Mouse (Mus musculus) heart, embryonic 14.5 days (tissue): ENCODE measurements around the gene BC030870. TPM values are rescaled to one million over a fixed set of nuclear protein-coding genes. Genes with fewer than 3 reads are reported as not detected.

Source experiments
- ATAC-seq: fragments of 200-750 bp; cut with Nextera tagmentation; 2 replicates; pipeline ENCODE4 v1.8.0; 2017; ENCODE audit warnings: low read depth, moderate TSS enrichment; ENCODE audit not compliant: insufficient number of reproducible peaks, insufficient read depth, low FRiP score
- H3K27ac ChIP-seq, 2 experiments: fragments of 200-500 bp in 1 of 2; fragments of 300-500 bp in 1 of 2; sonication (generic) in 1 of 2; replicated peaks in 1 of 2; 2 replicates each; pipeline ENCODE4 v1.5.1; 2012 to 2014; ENCODE audit warnings: low read depth in 2 of 2, low read length in 2 of 2, control low read depth in 1 of 2, mild to moderate bottlenecking in 1 of 2, mixed read lengths in 1 of 2; ENCODE audit not compliant: control insufficient read depth in 1 of 2, insufficient read depth in 1 of 2
- H3K27me3 ChIP-seq: fragments of 300-500 bp; sonication (generic); 2 replicates; pipeline ENCODE4 v1.6.1; 2014; ENCODE audit warnings: mild to moderate bottlenecking, low read length, control low read depth; ENCODE audit not compliant: control insufficient read depth, insufficient read depth
- H3K36me3 ChIP-seq: fragments of 300-500 bp; sonication (generic); 2 replicates; pipeline ENCODE4 v1.6.1; 2014; ENCODE audit warnings: mild to moderate bottlenecking, control low read depth, low read length, mixed read lengths; ENCODE audit not compliant: control insufficient read depth, insufficient read depth
- H3K4me1 ChIP-seq, 2 experiments: fragments of 200-500 bp in 1 of 2; fragments of 300-500 bp in 1 of 2; sonication (generic) in 1 of 2; 2 replicates each; pipeline ENCODE4 v1.6.1; 2012 to 2014; ENCODE audit warnings: low read length in 2 of 2, control low read depth in 1 of 2, mixed read lengths in 1 of 2; ENCODE audit not compliant: control insufficient read depth in 2 of 2, insufficient read depth in 2 of 2
- H3K4me2 ChIP-seq: fragments of 300-500 bp; sonication (generic); 2 replicates; pipeline ENCODE4 v1.6.1; 2014; ENCODE audit warnings: mild to moderate bottlenecking, low read length
- H3K4me3 ChIP-seq, 2 experiments: fragments of 200-500 bp in 1 of 2; fragments of 300-500 bp in 1 of 2; sonication (generic) in 1 of 2; 2 replicates each; pipeline ENCODE4 v1.5.1; 2012 to 2014; ENCODE audit warnings: low read length in 2 of 2, mild to moderate bottlenecking in 2 of 2, control low read depth in 1 of 2, low read depth in 1 of 2, moderate library complexity in 1 of 2; ENCODE audit not compliant: control insufficient read depth in 1 of 2, insufficient read depth in 1 of 2
- H3K9ac ChIP-seq: fragments of 300-500 bp; sonication (generic); 2 replicates; pipeline ENCODE4 v1.6.1; 2014; ENCODE audit warnings: mild to moderate bottlenecking, low read length
- H3K9me3 ChIP-seq: fragments of 300-500 bp; sonication (generic); 2 replicates; pipeline ENCODE4 v1.6.1; 2016; ENCODE audit warnings: low read length, control low read depth; ENCODE audit not compliant: control insufficient read depth
- WGBS: fragments of 180-500 bp; shearing (Covaris S2); extraction: QIAGEN DNeasy Blood & Tissue Kit; methylation state at CpG from one replicate; pipeline ENCODE4 v1.1.7; 2014; 5-methylcytosine and 5-hydroxymethylcytosine counted together
- polyA plus RNA-seq: library from polyadenylated mRNA; unstranded; fragments of >200 nt; fragmentation: Nextera tagmentation; extraction: Ambion mirVana; gene quantifications from 2 replicates; pipeline ENCODE4 v1.2.1, GENCODE M21; 2014

Gene BC030870
- polyA plus RNA-seq, 1 experiment from 2014 or later: not detected

DNA sequence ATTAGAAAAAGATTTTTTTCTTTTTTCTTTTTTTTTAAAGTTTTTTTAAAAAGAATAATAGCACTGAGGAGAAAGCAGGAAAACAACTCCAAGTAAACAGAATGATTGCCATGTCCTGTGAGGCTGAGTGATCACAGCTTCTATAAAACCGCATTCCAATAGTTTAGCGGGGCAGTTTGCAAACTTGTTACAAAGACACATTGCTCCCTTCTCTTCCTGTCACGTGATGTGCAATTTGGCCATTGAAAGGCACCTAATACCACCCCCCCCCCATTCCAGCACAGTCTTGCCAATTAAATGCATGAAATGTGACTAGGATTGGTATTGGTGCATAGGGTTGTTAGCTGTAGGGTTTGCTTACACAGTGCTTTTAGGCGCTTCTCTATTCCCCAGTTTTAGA, 58.4 kb downstream of the BC030870 start:
- H3K27ac ChIP-seq: no peak overlapping the region
- H3K36me3 ChIP-seq: no peaks in the 10 kb centered on the region
- H3K4me2 ChIP-seq: no peak overlapping the region
- 82% methylated on average over 4 of the region's 4 CpGs for WGBS
- no peak for ATAC-seq
- no peaks in the 10 kb centered on the region for H3K4me1 ChIP-seq
- H3K9ac ChIP-seq: no peak overlapping the region
- no peaks in the 10 kb centered on the region for H3K9me3 ChIP-seq
- H3K27me3 ChIP-seq: no peaks in the 10 kb centered on the region
- no peak overlapping the region for H3K4me3 ChIP-seq

DNA sequence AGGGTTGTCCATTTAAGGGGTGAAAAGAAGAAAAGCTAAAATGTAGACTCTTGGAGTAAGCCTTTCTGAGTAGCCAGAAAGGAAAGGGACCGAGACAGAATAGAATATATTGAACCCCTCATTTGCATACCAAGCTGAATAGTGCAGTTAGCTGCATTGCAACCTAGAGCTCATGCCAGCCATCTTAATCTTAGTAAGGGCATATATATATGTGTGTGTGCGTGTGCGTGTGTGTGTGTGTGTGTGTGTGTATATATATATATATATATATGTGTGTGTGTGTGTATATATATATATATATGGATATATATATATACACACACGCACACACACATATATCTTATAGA, 60.9 kb downstream of the BC030870 start:
- WGBS: 83% methylated on average over 4 of the region's 4 CpGs
- Histone ChIP-seq H3K27ac (no peak overlapping the region), H3K27me3 (no peaks in the 10 kb centered on the region), H3K9me3 (no peaks in the 10 kb centered on the region), H3K4me2 (no peak overlapping the region), H3K4me1 (no peaks in the 10 kb centered on the region), H3K4me3 (no peak overlapping the region), H3K9ac (no peak overlapping the region), H3K36me3 (no peaks in the 10 kb centered on the region)
- no peak for ATAC-seq

DNA sequence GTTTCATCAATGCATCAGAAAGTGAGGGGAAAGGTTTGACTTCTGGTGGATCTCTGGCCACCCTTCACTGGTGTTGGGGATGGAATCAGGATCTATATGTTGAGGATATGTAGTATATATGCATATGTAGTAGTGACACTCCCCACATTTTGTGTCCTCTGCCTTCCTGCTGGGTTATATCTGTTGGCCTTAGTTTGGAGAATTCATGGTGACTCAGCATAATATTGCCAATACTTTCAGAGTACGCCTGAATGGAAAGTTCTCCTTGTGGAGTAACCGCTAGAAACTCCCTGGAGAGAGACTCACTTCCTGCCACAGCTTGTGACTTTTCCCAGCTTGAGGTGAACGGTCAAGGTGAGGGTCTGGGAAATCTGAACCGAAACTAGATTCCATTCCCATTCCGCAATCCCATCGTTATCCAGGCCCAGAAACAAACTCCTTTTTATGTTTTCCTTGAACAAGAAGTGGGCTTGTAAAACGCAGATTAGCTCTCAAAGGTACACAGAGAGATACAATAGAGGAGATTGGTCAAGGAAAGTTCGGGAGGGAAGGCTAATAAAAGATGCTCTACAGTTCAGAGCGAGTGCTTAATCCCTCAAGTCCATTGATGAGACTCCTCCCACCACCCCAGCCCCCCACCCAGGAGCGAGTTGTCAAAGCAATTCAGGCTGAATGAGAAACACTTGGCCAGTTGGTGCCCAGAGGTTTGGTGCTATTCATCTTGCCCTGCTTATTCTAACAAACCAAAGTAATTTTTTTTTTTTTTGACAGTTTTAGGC, 61.5 kb downstream of the BC030870 start:
- Histone ChIP-seq H3K4me1 (no peaks in the 10 kb centered on the region), H3K9ac (no peak overlapping the region), H3K9me3 (no peaks in the 10 kb centered on the region), H3K27ac (no peak overlapping the region), H3K36me3 (no peaks in the 10 kb centered on the region), H3K4me2 (no peak overlapping the region), H3K4me3 (no peak overlapping the region), H3K27me3 (no peaks in the 10 kb centered on the region)
- ATAC-seq: no peak
- WGBS: 45% methylated on average over 10 of the region's 10 CpGs

DNA sequence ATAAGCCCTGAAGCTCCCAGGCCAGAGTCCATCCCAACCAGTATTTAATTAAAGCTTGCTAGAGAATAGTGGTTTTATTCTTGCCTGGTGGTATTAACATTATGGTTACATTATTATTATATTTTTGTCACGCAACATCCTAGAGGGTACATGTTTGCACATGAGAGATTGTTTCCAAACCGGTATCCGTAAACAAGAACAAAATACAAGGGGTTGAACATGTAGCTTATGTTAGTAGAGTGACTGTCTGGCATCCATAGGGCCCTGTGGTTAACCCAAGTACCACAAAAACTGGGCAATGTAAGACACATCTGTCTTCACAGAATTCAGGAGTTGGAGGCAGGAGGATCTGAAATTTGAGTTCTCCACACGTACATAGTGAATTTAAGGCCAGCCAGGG, 62.3 kb downstream of the BC030870 start:
- H3K9me3 ChIP-seq: no peaks in the 10 kb centered on the region
- no peak overlapping the region for H3K4me2 ChIP-seq
- H3K27me3 ChIP-seq: no peaks in the 10 kb centered on the region
- 94% methylated on average over 4 of the region's 4 CpGs for WGBS
- H3K9ac ChIP-seq: no peak overlapping the region
- H3K36me3 ChIP-seq: no peaks in the 10 kb centered on the region
- H3K27ac ChIP-seq: no peak overlapping the region
- no peak for ATAC-seq
- no peaks in the 10 kb centered on the region for H3K4me1 ChIP-seq
- no peak overlapping the region for H3K4me3 ChIP-seq

DNA sequence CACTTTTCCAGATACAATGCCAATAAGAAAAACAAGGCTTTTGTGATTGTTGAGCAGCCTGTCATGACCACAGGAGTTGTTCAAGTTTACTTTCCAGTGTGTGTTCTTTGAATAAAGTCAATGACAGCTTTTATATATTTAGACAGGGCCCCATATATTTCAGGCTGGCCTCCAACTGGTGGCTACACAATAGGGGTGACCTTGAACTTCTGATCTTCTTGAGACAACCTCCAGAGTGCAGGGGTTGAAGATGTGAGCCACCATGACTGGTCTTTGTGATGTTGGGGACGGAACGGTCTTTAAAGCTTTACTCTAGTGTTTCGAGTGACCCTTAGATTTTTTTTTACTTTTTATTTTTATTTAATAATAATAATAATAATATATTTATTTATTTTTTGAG, 63.7 kb downstream of the BC030870 start:
- H3K27me3 ChIP-seq: no peaks in the 10 kb centered on the region
- H3K4me3 ChIP-seq: no peak overlapping the region
- no peak for ATAC-seq
- H3K27ac ChIP-seq: no peak overlapping the region
- H3K4me2 ChIP-seq: no peak overlapping the region
- no peak overlapping the region for H3K9ac ChIP-seq
- no peaks in the 10 kb centered on the region for H3K9me3 ChIP-seq
- no peaks in the 10 kb centered on the region for H3K4me1 ChIP-seq
- 100% methylated on average over 3 of the region's 3 CpGs for WGBS
- H3K36me3 ChIP-seq: no peaks in the 10 kb centered on the region

DNA sequence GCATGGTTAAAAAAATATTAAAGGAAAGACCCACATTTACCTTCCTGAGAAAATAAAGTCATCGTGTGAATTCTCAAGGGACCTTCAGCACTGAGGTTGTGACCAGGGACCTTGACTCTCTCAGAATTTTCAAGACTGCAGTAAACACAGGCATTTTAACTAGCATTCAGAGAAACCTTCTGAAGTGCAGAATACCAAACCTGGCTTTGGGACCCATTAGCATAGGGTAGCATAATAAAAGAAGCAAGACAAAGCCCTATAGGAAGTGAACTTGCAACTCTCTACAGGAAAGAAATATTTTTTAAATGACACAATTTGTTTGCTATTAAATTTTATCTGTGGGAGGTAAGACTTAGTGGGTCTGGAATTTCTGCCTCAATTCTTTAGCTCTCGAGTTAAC, 65.3 kb downstream of the BC030870 start:
- Histone ChIP-seq H3K27ac (no peak overlapping the region), H3K36me3 (no peaks in the 10 kb centered on the region), H3K9me3 (no peaks in the 10 kb centered on the region), H3K9ac (no peak overlapping the region), H3K4me2 (no peak overlapping the region), H3K27me3 (no peaks in the 10 kb centered on the region), H3K4me3 (no peak overlapping the region), H3K4me1 (no peaks in the 10 kb centered on the region)
- no peak for ATAC-seq
- 51% methylated on average over 2 of the region's 2 CpGs for WGBS

DNA sequence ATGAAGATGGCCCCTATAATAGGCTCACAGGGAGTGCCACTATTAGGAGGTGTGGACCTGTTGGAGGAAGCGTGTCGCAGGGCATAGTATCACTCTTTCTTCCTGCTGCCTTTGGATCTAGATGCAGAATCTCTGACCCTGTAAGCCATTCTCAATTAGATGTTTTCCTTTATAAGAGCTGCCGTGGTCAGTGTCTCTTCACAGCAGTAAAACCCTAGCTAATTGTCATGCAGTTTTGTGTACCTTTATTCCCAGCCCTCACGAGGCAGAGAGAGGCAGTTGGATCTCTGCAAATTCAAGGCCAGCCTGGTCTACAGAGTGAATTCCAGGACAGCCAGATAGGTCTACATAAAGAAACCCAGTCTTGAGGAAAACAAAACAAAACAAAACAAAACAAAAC, 67.2 kb downstream of the BC030870 start:
- 71% methylated on average over 4 of the region's 4 CpGs for WGBS
- ATAC-seq: no peak
- no peak overlapping the region for H3K4me2 ChIP-seq
- no peaks in the 10 kb centered on the region for H3K9me3 ChIP-seq
- H3K9ac ChIP-seq: no peak overlapping the region
- H3K4me1 ChIP-seq: no peaks in the 10 kb centered on the region
- no peaks in the 10 kb centered on the region for H3K27me3 ChIP-seq
- H3K4me3 ChIP-seq: no peak overlapping the region
- no peaks in the 10 kb centered on the region for H3K36me3 ChIP-seq
- H3K27ac ChIP-seq: no peak overlapping the region

DNA sequence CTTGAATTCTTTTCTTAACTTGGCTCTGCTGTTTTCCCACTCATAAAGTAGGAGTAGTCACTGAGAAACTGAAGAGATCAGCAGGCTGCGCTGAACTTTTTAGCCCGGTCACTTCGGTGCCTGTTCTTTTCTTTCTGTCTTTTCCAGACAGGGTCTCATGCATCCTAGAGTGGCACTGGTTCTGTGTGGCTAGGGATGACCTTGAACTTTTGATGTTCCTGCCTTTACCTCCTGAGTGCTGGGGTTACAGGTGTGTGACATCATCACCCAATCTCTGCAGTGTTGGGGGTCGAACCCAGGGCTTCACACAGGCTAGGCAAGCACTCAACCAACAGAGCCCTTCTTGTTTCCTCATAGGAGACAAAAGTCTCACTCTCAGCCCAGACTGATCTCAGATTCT, 72.6 kb downstream of the BC030870 start:
- Histone ChIP-seq H3K36me3 (no peaks in the 10 kb centered on the region), H3K4me2 (no peak overlapping the region), H3K27ac (no peak overlapping the region), H3K27me3 (no peaks in the 10 kb centered on the region), H3K4me3 (no peak overlapping the region), H3K9me3 (no peaks in the 10 kb centered on the region), H3K4me1 (no peaks in the 10 kb centered on the region), H3K9ac (no peak overlapping the region)
- 90% methylated on average over 4 of the region's 4 CpGs for WGBS
- ATAC-seq: no peak
